Mouse (Mus musculus): ENCODE measurements around the gene Tanc2. TPM values are rescaled to one million over a fixed set of nuclear protein-coding genes. Genes with fewer than 3 reads are reported as not detected.

Tanc2 gene
- polyA plus RNA-seq, 1 experiment from 2014 or later = 37.1 TPM

DNA sequence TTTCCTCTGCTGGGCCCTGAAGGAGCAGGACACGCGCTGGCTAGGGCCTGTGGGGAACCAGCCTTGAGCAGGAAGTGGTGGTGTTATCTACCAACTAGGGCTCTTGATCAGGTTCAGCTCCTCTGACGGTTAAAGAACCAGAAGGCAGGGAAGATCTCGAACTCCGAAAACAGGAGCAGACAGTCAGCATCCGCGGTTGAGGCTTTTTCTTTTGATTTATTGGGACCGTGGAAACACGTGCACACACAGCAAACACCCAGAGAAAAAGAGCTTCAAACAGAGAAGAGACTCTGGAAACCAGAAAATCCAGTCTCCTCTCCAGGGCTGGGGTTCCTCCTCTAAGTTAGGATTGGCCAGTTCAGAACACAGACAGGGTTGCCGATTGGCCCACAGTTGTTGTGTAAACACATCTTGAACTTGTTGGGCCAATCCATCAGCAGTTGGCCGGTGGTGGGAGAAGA, 356.9 kb downstream of the Tanc2 start:
- H3K27me3 ChIP-seq (replicated peaks; ENCODE audit: control insufficient read depth, insufficient read depth, low read length) = no peaks in the 10 kb centered on the region
- H3K36me3 ChIP-seq (ENCODE audit: control insufficient read depth, insufficient read depth, low read length) = no peaks in the 10 kb centered on the region
- H3K9ac ChIP-seq (ENCODE audit: low read depth, low read length) = no peak overlapping the region
- peaks cover 13% of the 10 kb centered on the region for H3K4me1 ChIP-seq (ENCODE audit: control insufficient read depth, insufficient read depth, low read depth, low read length)
- no peak overlapping the region for H3K4me2 ChIP-seq (ENCODE audit: low read length)
- 55% methylated on average over 11 of the region's 11 CpGs for WGBS
- no peak for ATAC-seq
- H3K4me3 ChIP-seq (ENCODE audit: low read length) = no peak overlapping the region
- H3K9me3 ChIP-seq (ENCODE audit: control insufficient read depth, low read length) = no peaks in the 10 kb centered on the region
- H3K27ac ChIP-seq (ENCODE audit: low read depth, low read length) = no peak overlapping the region

GRCm38 (mm10) chr11:105948255-105948654, 358.5 kb downstream of the Tanc2 start:
- H3K4me1 ChIP-seq (ENCODE audit: control insufficient read depth, insufficient read depth, low read depth, low read length) = peaks cover 7% of the 10 kb centered on the region
- WGBS = 78% methylated on average over 2 of the region's 2 CpGs
- no peak overlapping the region for H3K4me2 ChIP-seq (ENCODE audit: low read length)
- no peak overlapping the region for H3K9ac ChIP-seq (ENCODE audit: low read depth, low read length)
- H3K9me3 ChIP-seq (ENCODE audit: control insufficient read depth, low read length) = no peaks in the 10 kb centered on the region
- no peaks in the 10 kb centered on the region for H3K27me3 ChIP-seq (replicated peaks; ENCODE audit: control insufficient read depth, insufficient read depth, low read length)
- no peak overlapping the region for H3K27ac ChIP-seq (ENCODE audit: low read depth, low read length)
- H3K4me3 ChIP-seq (ENCODE audit: low read length) = no peak overlapping the region
- H3K36me3 ChIP-seq (ENCODE audit: control insufficient read depth, insufficient read depth, low read length) = no peaks in the 10 kb centered on the region
- ATAC-seq = no peak

DNA sequence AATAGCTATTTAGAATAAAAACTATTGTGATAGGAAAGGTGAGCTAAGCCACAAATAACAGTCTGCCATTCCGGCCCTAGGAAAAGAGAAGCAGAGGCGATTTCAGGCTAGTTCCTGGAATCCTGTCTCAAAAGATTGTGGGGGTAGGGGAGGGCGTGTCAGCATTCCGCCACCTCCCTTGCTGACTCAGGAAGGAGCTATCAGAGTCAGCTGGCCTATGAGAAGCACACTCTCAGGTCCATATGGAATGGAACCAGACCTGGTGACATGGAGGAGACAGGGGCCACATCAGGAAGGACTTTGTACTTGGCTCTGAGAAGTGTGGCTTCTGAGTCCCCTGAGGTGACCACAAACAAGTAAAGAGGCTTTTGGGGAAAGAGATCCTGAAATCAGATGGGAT, 360.7 kb downstream of the Tanc2 start:
- H3K9me3 ChIP-seq (ENCODE audit: control insufficient read depth, low read length) = no peaks in the 10 kb centered on the region
- no peaks in the 10 kb centered on the region for H3K4me1 ChIP-seq (ENCODE audit: control insufficient read depth, insufficient read depth, low read depth, low read length)
- H3K27me3 ChIP-seq (replicated peaks; ENCODE audit: control insufficient read depth, insufficient read depth, low read length) = no peaks in the 10 kb centered on the region
- H3K36me3 ChIP-seq (ENCODE audit: control insufficient read depth, insufficient read depth, low read length) = no peaks in the 10 kb centered on the region
- H3K9ac ChIP-seq (ENCODE audit: low read depth, low read length) = no peak overlapping the region
- H3K4me2 ChIP-seq (ENCODE audit: low read length) = no peak overlapping the region
- no peak overlapping the region for H3K27ac ChIP-seq (ENCODE audit: low read depth, low read length)
- no peak for ATAC-seq
- WGBS = 82% methylated on average over 4 of the region's 4 CpGs
- no peak overlapping the region for H3K4me3 ChIP-seq (ENCODE audit: low read length)

GRCm38 (mm10) chr11:105951601-105952044, 361.8 kb downstream of the Tanc2 start:
- Histone ChIP-seq H3K4me1 (ENCODE audit: control insufficient read depth, insufficient read depth, low read depth, low read length) (no peaks in the 10 kb centered on the region), H3K36me3 (ENCODE audit: control insufficient read depth, insufficient read depth, low read length) (no peaks in the 10 kb centered on the region), H3K27me3 (replicated peaks; ENCODE audit: control insufficient read depth, insufficient read depth, low read length) (no peaks in the 10 kb centered on the region), H3K4me2 (ENCODE audit: low read length) (no peak overlapping the region), H3K9me3 (ENCODE audit: control insufficient read depth, low read length) (no peaks in the 10 kb centered on the region), H3K27ac (ENCODE audit: low read depth, low read length) (no peak overlapping the region), H3K9ac (ENCODE audit: low read depth, low read length) (no peak overlapping the region), H3K4me3 (ENCODE audit: low read length) (no peak overlapping the region)
- no peak for ATAC-seq
- WGBS = 31% methylated on average over 3 of the region's 3 CpGs

DNA sequence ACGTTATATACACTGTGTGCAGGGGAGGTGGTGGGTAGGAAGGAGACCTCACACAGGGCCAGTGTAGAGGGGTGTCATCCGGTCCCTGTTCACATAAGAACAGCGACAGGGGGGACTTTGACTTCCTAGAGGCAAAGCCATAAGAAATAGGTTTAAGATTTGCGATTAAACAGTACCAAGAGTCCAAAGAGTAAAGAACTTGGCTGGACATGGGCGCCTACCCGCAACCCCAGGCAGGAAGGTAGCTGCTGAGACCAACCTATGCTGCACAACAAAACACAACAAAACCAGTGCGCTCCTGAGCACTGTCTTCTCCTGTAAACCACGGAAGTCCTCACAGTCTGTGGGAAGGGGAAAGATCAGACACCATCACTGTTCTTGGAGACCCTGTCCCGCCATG, 362.3 kb downstream of the Tanc2 start:
- Histone ChIP-seq H3K4me1 (ENCODE audit: control insufficient read depth, insufficient read depth, low read depth, low read length) (no peaks in the 10 kb centered on the region), H3K36me3 (ENCODE audit: control insufficient read depth, insufficient read depth, low read length) (no peaks in the 10 kb centered on the region), H3K27me3 (replicated peaks; ENCODE audit: control insufficient read depth, insufficient read depth, low read length) (no peaks in the 10 kb centered on the region), H3K4me2 (ENCODE audit: low read length) (no peak overlapping the region), H3K27ac (ENCODE audit: low read depth, low read length) (no peak overlapping the region), H3K9me3 (ENCODE audit: control insufficient read depth, low read length) (no peaks in the 10 kb centered on the region), H3K4me3 (ENCODE audit: low read length) (no peak overlapping the region), H3K9ac (ENCODE audit: low read depth, low read length) (no peak overlapping the region)
- 87% methylated on average over 9 of the region's 9 CpGs for WGBS
- ATAC-seq = no peak

DNA sequence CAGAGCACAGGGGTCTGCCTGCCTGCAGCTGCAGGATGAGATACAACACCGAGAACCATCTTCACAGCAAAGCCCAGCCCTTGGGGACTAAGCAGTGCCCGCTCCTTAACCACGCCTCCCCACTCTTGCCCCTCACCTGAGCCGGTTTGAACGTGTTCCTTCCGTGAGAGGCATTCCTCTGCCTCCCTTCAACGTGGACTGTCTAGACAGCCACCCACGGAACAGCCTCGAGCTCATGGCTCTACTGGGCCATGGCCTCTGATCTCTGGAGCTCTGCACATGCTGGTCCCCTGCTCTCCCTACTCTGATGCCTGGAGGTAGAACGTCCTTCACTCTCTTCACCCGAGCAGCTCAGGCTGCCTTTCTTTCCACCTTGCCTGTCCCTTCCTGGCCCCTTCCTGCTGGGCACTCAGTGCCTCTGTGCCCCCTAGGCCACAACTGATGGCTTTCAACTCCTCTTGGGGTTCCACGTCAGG, 363.2 kb downstream of the Tanc2 start, which contains the start of gene Cyb561:
Gene Cyb561, minus strand, starts transcription at position 426 of the 476 bp plus-strand sequence.
- H3K4me2 ChIP-seq (ENCODE audit: low read length) = no peak within 1 kb of the TSS
- no peaks in the 10 kb centered on the region for H3K27me3 ChIP-seq (replicated peaks; ENCODE audit: control insufficient read depth, insufficient read depth, low read length)
- WGBS = 76% methylated on average over 12 of the region's 12 CpGs
- no peak within 1 kb of the TSS for H3K4me3 ChIP-seq (ENCODE audit: low read length)
- H3K27ac ChIP-seq (ENCODE audit: low read depth, low read length) = no peak within 1 kb of the TSS
- no peaks in the 10 kb centered on the region for H3K4me1 ChIP-seq (ENCODE audit: control insufficient read depth, insufficient read depth, low read depth, low read length)
- H3K36me3 ChIP-seq (ENCODE audit: control insufficient read depth, insufficient read depth, low read length) = no peaks in the 10 kb centered on the region
- ATAC-seq = no peak
- no peak within 1 kb of the TSS for H3K9ac ChIP-seq (ENCODE audit: low read depth, low read length)
- H3K9me3 ChIP-seq (ENCODE audit: control insufficient read depth, low read length) = no peaks in the 10 kb centered on the region

- Histone ChIP-seq H3K9me3 (ENCODE audit: control insufficient read depth, low read length) (no peaks in the 10 kb centered on the region), H3K9ac (ENCODE audit: low read depth, low read length) (no peak overlapping the region), H3K27me3 (replicated peaks; ENCODE audit: control insufficient read depth, insufficient read depth, low read length) (no peaks in the 10 kb centered on the region), H3K27ac (ENCODE audit: low read depth, low read length) (no peak overlapping the region), H3K4me1 (ENCODE audit: control insufficient read depth, insufficient read depth, low read depth, low read length) (no peaks in the 10 kb centered on the region), H3K4me2 (ENCODE audit: low read length) (no peak overlapping the region), H3K36me3 (ENCODE audit: control insufficient read depth, insufficient read depth, low read length) (no peaks in the 10 kb centered on the region), H3K4me3 (ENCODE audit: low read length) (no peak overlapping the region)
- WGBS = 82% methylated on average over 6 of the region's 6 CpGs
- no peak for ATAC-seq
Measured at GRCm38 (mm10) chr11:105953402-105953801, 363.6 kb downstream of the Tanc2 start.

GRCm38 (mm10) chr11:105955815-105956430, 366.1 kb downstream of the Tanc2 start:
- no peak overlapping the region for H3K4me3 ChIP-seq (ENCODE audit: low read length)
- no peaks in the 10 kb centered on the region for H3K4me1 ChIP-seq (ENCODE audit: control insufficient read depth, insufficient read depth, low read depth, low read length)
- WGBS = 87% methylated on average over 28 of the region's 28 CpGs
- no peaks in the 10 kb centered on the region for H3K9me3 ChIP-seq (ENCODE audit: control insufficient read depth, low read length)
- H3K9ac ChIP-seq (ENCODE audit: low read depth, low read length) = no peak overlapping the region
- no peak overlapping the region for H3K27ac ChIP-seq (ENCODE audit: low read depth, low read length)
- no peaks in the 10 kb centered on the region for H3K36me3 ChIP-seq (ENCODE audit: control insufficient read depth, insufficient read depth, low read length)
- no peak for ATAC-seq
- H3K4me2 ChIP-seq (ENCODE audit: low read length) = no peak overlapping the region
- H3K27me3 ChIP-seq (replicated peaks; ENCODE audit: control insufficient read depth, insufficient read depth, low read length) = no peaks in the 10 kb centered on the region

GRCm38 (mm10) chr11:105957501-105957900, 367.7 kb downstream of the Tanc2 start:
- no peak overlapping the region for H3K4me2 ChIP-seq (ENCODE audit: low read length)
- no peak overlapping the region for H3K4me3 ChIP-seq (ENCODE audit: low read length)
- 46% methylated on average over 6 of the region's 6 CpGs for WGBS
- H3K9me3 ChIP-seq (ENCODE audit: control insufficient read depth, low read length) = no peaks in the 10 kb centered on the region
- H3K27me3 ChIP-seq (replicated peaks; ENCODE audit: control insufficient read depth, insufficient read depth, low read length) = no peaks in the 10 kb centered on the region
- no peaks in the 10 kb centered on the region for H3K36me3 ChIP-seq (ENCODE audit: control insufficient read depth, insufficient read depth, low read length)
- H3K9ac ChIP-seq (ENCODE audit: low read depth, low read length) = no peak overlapping the region
- no peak for ATAC-seq
- H3K27ac ChIP-seq (ENCODE audit: low read depth, low read length) = no peak overlapping the region
- no peaks in the 10 kb centered on the region for H3K4me1 ChIP-seq (ENCODE audit: control insufficient read depth, insufficient read depth, low read depth, low read length)
